Mouse (Mus musculus) midbrain, embryonic 12.5 days (tissue): ENCODE measurements at regions not wholly inside any gene's neighbourhood (a gene's known extent, or its start where the extent isn't known, plus 50 kb on each side); places are given as distances from the start of the nearest gene placed in this dataset.

Experiments used
- ATAC-seq: fragments of 200-750 bp; cut with Nextera tagmentation; 2 replicates; pipeline ENCODE4 v1.8.0; 2017; ENCODE audit warnings: low read depth, moderate TSS enrichment, moderate library complexity; ENCODE audit not compliant: low FRiP score
- H3K27ac ChIP-seq: fragments of 300-500 bp; sonication (generic); replicated peaks from 2 replicates; pipeline ENCODE4 v1.5.1; 2016; ENCODE audit warnings: mild to moderate bottlenecking
- H3K27me3 ChIP-seq: fragments of 300-500 bp; sonication (generic); 2 replicates; pipeline ENCODE4 v1.6.1; 2016; ENCODE audit warnings: mild to moderate bottlenecking
- H3K36me3 ChIP-seq: fragments of 300-500 bp; sonication (generic); 2 replicates; pipeline ENCODE4 v1.6.1; 2016
- H3K4me1 ChIP-seq: fragments of 300-500 bp; sonication (generic); 2 replicates; pipeline ENCODE4 v1.6.1; 2016
- H3K4me2 ChIP-seq: fragments of 300-500 bp; sonication (generic); replicated peaks from 2 replicates; pipeline ENCODE4 v1.6.1; 2016; ENCODE audit warnings: mild to moderate bottlenecking, moderate library complexity
- H3K4me3 ChIP-seq: fragments of 300-500 bp; sonication (generic); 2 replicates; pipeline ENCODE4 v1.5.1; 2016; ENCODE audit warnings: mild to moderate bottlenecking
- H3K9ac ChIP-seq: fragments of 300-500 bp; sonication (generic); replicated peaks from 2 replicates; pipeline ENCODE4 v1.6.1; 2016; ENCODE audit warnings: mild to moderate bottlenecking, moderate library complexity
- H3K9me3 ChIP-seq: fragments of 300-500 bp; sonication (generic); 2 replicates; pipeline ENCODE4 v1.6.1; 2016; ENCODE audit warnings: mild to moderate bottlenecking
- WGBS: fragments of 180-500 bp; shearing (Covaris S2); methylation state at CpG from one replicate; pipeline ENCODE4 v1.1.7; 2016; 5-methylcytosine and 5-hydroxymethylcytosine counted together

DNA sequence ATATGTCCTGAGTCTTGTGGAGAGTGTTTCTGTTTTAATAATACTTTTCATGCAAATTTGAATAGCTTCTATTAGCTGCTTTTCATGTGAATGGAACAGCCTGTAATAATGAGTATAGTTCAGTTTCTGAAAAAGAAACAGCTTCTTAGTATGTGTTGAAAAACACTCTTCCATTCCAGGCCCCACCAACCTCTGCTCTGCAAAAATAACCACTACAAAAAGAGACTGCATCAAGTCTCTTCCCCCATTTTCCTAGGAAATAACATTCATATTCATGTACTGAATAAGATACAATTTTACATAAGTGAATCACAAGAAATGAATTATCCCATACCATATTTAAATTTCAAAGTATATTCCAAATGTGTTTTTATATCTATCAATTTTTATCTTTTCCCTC, 234.0 kb upstream of the Smlr1 start:
- ATAC-seq, result no peak
- no peak overlapping the region for H3K9ac ChIP-seq
- H3K36me3 ChIP-seq, result no peaks in the 10 kb centered on the region
- H3K27ac ChIP-seq, result no peak overlapping the region
- H3K27me3 ChIP-seq, result no peaks in the 10 kb centered on the region
- no peak overlapping the region for H3K4me2 ChIP-seq
- no peak overlapping the region for H3K4me3 ChIP-seq
- H3K4me1 ChIP-seq, result no peaks in the 10 kb centered on the region
- H3K9me3 ChIP-seq, result no peaks in the 10 kb centered on the region

DNA sequence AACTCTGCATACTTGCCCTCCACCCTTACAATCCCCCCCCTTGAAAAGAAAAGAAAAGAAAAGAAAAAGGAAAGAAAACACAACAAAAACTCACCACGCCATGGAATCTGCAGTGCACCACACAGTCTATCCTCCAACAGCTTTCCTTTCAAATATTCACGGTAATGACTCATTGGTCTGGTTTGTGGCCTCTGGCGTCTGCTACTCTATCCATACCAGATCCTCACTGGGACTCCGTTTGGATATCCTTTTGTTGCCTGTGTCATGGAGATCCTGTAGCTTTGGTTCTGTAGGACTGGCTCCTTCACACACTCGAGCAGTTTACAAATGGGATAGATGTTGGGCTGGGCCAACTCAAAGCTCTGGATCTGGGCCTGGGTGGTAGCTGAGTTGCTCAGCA, 232.4 kb upstream of the Smlr1 start:
- Histone ChIP-seq H3K36me3 (no peaks in the 10 kb centered on the region), H3K4me3 (no peak overlapping the region), H3K27me3 (no peaks in the 10 kb centered on the region), H3K27ac (no peak overlapping the region), H3K4me1 (no peaks in the 10 kb centered on the region), H3K9me3 (no peaks in the 10 kb centered on the region), H3K4me2 (no peak overlapping the region), H3K9ac (no peak overlapping the region)
- no peak for ATAC-seq
- 80% methylated on average over 5 of the region's 5 CpGs for WGBS

DNA sequence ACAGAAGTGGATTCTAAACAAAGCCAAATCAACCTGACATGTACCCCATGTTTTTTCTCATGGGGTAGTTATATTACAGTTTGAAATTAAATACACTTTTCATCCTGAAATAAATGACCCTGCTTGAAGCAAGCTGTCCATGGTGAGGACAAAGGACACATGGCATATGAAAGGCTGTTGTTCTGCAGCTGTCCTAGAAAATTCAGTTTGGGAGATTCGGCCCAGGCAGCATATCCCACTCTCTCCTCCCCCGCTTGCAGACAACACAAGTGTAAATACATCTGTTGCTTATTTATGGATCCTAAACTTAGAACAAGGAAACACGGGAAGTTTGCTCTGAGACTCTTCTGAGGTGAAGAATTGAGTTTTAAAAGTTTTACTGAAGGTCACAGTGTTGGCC, 218.2 kb upstream of the Smlr1 start:
- H3K4me3 ChIP-seq, result no peak overlapping the region
- no peaks in the 10 kb centered on the region for H3K27me3 ChIP-seq
- no peak overlapping the region for H3K4me2 ChIP-seq
- no peak overlapping the region for H3K9ac ChIP-seq
- WGBS, result 80% methylated on average over 3 of the region's 3 CpGs
- no peaks in the 10 kb centered on the region for H3K9me3 ChIP-seq
- H3K36me3 ChIP-seq, result no peaks in the 10 kb centered on the region
- H3K27ac ChIP-seq, result no peak overlapping the region
- no peak for ATAC-seq
- no peaks in the 10 kb centered on the region for H3K4me1 ChIP-seq

DNA sequence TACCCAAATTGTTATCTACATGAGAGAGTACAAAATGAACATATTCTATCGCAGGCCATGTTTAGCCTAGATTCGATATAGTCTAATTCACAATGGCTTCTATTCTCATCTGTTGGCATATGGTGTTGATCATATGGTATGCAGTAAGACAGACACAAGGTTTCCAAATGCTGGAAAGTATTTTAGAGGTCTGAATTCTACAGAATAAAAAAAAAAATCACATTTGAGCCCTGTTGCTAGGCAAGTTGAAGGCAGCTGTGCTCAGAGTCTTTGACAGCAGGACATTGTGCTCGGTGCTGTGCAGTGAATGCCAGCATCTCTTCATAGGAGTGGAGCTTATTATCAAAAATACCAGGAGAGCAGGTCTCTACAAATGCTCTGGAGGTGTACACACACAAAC, 206.6 kb upstream of the Smlr1 start:
- H3K27me3 ChIP-seq, result no peaks in the 10 kb centered on the region
- ATAC-seq, result no peak
- H3K9me3 ChIP-seq, result no peaks in the 10 kb centered on the region
- no peak overlapping the region for H3K27ac ChIP-seq
- no peak overlapping the region for H3K4me3 ChIP-seq
- H3K9ac ChIP-seq, result no peak overlapping the region
- no peak overlapping the region for H3K4me2 ChIP-seq
- WGBS, result 72% methylated on average over 3 of the region's 3 CpGs
- peaks cover 5% of the 10 kb centered on the region for H3K4me1 ChIP-seq
- no peaks in the 10 kb centered on the region for H3K36me3 ChIP-seq

DNA sequence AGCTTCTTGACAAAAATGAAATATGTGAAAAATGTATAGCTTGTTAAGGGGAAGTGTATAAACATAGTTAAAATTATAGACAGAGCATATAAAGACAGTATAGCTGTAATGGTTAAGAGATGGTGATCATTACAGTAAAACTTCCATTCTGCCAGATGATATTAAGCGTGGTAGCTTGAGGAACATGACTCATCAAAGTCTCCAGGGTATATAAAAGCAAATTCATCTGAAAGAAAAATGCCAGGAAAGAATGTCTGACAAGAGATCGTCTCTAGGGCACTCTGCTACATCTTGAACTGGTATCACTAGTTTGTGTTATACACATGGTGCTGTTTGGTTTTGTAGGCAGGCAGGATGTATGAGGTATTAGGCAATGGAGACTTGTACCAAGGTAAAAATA, 204.9 kb upstream of the Smlr1 start:
- Histone ChIP-seq H3K4me3 (no peak overlapping the region), H3K36me3 (no peaks in the 10 kb centered on the region), H3K9ac (no peak overlapping the region), H3K27ac (no peak overlapping the region), H3K4me2 (no peak overlapping the region), H3K4me1 (peaks cover 5% of the 10 kb centered on the region), H3K9me3 (no peaks in the 10 kb centered on the region), H3K27me3 (no peaks in the 10 kb centered on the region)
- ATAC-seq, result no peak
- 86% methylated on average over 2 of the region's 2 CpGs for WGBS

DNA sequence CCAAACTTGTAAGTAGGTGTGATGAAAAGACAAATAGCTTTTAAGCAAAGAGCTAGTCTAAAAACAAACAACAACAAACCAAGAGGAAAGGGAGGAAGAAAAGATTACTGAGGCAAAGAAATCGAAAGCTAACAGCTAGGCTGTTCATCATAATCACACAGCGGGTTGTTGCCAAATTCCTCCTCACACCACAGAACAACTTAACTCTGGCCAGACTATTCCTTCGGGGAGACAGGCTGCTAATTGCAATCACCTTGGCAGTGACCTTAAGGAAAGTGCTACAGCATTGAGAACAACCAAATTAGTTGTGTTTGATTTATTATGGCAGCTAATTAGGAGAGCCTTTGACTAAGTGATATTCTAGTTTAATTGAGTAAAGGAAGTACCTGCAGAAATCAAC, 194.4 kb upstream of the Smlr1 start:
- no peaks in the 10 kb centered on the region for H3K4me1 ChIP-seq
- ATAC-seq, result no peak
- H3K36me3 ChIP-seq, result no peaks in the 10 kb centered on the region
- H3K4me2 ChIP-seq, result no peak overlapping the region
- H3K27ac ChIP-seq, result no peak overlapping the region
- WGBS, result 77% methylated on average over 3 of the region's 3 CpGs
- H3K9ac ChIP-seq, result no peak overlapping the region
- H3K4me3 ChIP-seq, result no peak overlapping the region
- no peaks in the 10 kb centered on the region for H3K9me3 ChIP-seq
- no peaks in the 10 kb centered on the region for H3K27me3 ChIP-seq

DNA sequence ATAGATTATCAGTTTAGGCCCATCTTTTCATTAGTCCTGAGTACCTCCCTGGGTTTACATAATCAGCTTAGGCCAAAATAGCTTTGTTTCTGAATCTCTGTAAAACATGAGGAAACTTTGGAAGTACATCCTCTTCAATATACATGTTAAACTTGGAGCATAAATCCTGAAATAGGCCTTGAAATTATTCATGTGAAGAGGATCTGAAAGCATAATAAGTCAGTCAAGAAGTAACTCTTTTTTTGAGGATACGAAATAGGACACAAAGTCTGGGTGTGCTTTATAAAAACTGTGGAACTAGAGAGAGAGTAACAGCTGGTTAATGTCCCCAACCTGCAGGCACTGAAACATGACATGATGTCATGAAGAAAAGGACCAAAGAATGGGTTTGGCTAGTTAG, 187.9 kb upstream of the Smlr1 start:
- Histone ChIP-seq H3K27ac (no peak overlapping the region), H3K4me3 (no peak overlapping the region), H3K4me2 (no peak overlapping the region), H3K9ac (no peak overlapping the region), H3K36me3 (no peaks in the 10 kb centered on the region), H3K27me3 (no peaks in the 10 kb centered on the region), H3K9me3 (no peaks in the 10 kb centered on the region), H3K4me1 (no peaks in the 10 kb centered on the region)
- 72% methylated on average over 1 of the region's 1 CpGs for WGBS
- no peak for ATAC-seq

DNA sequence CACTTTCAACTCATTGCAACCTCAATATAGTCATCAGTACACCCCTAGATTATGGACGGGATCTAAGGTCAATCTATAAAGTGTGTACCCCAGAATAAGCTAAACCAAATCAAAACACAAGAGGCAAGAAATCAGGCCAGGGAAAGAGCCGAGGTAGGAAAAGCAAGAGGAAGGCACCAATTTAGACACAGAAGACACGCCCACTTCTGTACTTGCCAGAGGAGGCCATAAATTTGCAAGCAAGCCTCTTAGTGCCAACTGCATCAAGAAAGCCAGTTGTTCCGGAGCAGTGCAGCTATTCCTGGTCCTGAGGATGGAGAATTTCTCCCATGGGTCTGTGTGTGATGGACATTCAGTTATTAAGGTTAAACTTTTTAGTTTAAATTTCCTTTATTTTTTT, 179.7 kb upstream of the Smlr1 start:
- Histone ChIP-seq H3K4me2 (no peak overlapping the region), H3K9me3 (no peaks in the 10 kb centered on the region), H3K9ac (no peak overlapping the region), H3K4me1 (0 out of 2 replicates have a peak, but pooled peaks cover 2% of the 10 kb centered on the region), H3K4me3 (no peak overlapping the region), H3K27me3 (no peaks in the 10 kb centered on the region), H3K36me3 (no peaks in the 10 kb centered on the region), H3K27ac (no peak overlapping the region)
- WGBS, result 78% methylated on average over 4 of the region's 4 CpGs
- no peak for ATAC-seq

DNA sequence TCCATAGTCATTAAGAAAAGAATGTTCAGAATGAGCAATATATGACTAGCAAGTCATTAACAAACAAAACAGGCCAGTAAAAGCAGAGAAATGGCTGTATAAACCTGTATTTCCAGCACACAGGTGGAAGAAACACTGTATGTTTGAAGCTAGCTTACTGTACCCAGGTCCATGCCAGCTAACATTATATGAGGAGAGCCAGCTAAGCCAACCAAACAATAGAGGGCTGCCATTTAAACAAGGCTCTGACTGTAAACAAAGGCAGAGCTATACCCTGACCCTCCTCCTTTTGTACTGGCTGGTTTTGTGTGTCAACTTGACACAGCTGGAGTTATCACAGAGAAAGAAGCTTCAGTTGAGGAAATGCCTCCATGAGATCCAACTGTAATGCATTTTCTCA, 178.6 kb upstream of the Smlr1 start:
- Histone ChIP-seq H3K9me3 (no peaks in the 10 kb centered on the region), H3K9ac (no peak overlapping the region), H3K4me2 (no peak overlapping the region), H3K27me3 (no peaks in the 10 kb centered on the region), H3K4me3 (no peak overlapping the region), H3K36me3 (no peaks in the 10 kb centered on the region), H3K4me1 (0 out of 2 replicates have a peak, but pooled peaks cover 2% of the 10 kb centered on the region), H3K27ac (no peak overlapping the region)
- ATAC-seq, result no peak

DNA sequence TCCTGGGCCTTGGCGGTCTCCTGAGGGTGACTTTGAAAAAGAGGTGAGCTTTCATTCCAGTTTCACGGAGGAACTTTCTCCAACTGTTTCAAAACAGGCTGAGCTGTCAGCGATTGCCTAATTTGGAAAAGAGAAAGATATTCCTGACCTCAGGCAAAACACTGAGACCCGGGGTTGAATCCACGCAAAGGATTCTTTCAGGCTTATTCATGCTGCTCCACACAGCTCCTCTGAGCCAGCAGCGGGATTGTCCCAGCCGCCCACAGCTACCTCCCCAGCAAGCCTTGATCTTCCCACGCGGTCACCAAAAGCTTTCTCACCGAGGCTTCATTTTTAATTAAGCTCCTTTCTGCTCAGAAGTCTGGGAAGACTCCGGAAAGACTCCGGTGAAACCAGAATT, 178.0 kb upstream of the Smlr1 start:
- H3K4me2 ChIP-seq, result no peak overlapping the region
- H3K36me3 ChIP-seq, result no peaks in the 10 kb centered on the region
- 0 out of 2 replicates have a peak, but pooled peaks cover 2% of the 10 kb centered on the region for H3K4me1 ChIP-seq
- no peak overlapping the region for H3K9ac ChIP-seq
- H3K4me3 ChIP-seq, result no peak overlapping the region
- WGBS, result 57% methylated on average over 12 of the region's 12 CpGs
- no peak for ATAC-seq
- H3K9me3 ChIP-seq, result no peaks in the 10 kb centered on the region
- H3K27me3 ChIP-seq, result no peaks in the 10 kb centered on the region
- H3K27ac ChIP-seq, result no peak overlapping the region

DNA sequence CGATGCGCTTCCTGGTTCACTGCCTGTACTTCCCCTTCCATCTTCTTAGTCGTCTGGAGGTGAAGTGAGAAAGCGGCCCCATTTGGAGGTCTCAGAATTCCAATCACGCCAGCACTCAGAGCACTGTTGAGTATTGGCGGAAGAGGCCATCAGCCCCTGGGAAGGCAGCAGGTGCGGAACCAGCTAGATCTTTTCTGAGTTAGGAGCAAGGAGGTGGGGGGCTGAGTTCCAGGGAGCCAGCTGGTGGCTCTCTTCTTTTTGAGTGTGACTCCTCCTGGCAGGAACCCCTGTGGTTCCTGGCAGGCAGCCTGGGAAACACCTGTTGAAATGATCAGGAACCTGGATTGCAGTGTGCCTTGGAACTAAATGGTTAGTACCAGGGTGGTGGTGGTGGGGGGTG, 171.9 kb upstream of the Smlr1 start:
- H3K36me3 ChIP-seq, result no peaks in the 10 kb centered on the region
- no peak for ATAC-seq
- H3K27me3 ChIP-seq, result no peaks in the 10 kb centered on the region
- no peaks in the 10 kb centered on the region for H3K4me1 ChIP-seq
- H3K4me3 ChIP-seq, result no peak overlapping the region
- H3K4me2 ChIP-seq, result no peak overlapping the region
- 64% methylated on average over 7 of the region's 7 CpGs for WGBS
- H3K9ac ChIP-seq, result no peak overlapping the region
- no peak overlapping the region for H3K27ac ChIP-seq
- H3K9me3 ChIP-seq, result no peaks in the 10 kb centered on the region

DNA sequence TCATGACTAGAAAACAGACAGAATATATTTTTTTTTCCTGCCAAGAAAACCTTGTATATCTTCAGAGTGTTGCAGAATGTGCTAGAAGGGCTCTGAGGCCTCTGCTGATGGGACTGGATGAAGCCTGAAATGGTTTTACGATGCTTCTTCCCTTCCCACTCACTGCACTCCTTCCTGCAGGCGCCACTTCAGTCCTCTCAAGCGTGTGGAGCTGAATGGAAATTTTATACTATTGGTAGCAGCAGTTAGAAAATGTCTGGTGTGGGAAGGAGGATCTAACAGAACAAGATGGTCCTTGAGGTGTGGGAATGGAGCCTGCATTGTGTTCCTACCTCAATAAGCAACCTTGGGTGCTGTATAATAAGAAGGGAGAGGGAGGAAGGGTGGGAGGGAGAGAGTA, 166.1 kb upstream of the Smlr1 start:
- Histone ChIP-seq H3K36me3 (no peaks in the 10 kb centered on the region), H3K4me3 (no peak overlapping the region), H3K9me3 (no peaks in the 10 kb centered on the region), H3K4me1 (no peaks in the 10 kb centered on the region), H3K9ac (no peak overlapping the region), H3K27me3 (no peaks in the 10 kb centered on the region), H3K4me2 (no peak overlapping the region), H3K27ac (no peak overlapping the region)
- 97% methylated on average over 3 of the region's 3 CpGs for WGBS
- ATAC-seq, result no peak

DNA sequence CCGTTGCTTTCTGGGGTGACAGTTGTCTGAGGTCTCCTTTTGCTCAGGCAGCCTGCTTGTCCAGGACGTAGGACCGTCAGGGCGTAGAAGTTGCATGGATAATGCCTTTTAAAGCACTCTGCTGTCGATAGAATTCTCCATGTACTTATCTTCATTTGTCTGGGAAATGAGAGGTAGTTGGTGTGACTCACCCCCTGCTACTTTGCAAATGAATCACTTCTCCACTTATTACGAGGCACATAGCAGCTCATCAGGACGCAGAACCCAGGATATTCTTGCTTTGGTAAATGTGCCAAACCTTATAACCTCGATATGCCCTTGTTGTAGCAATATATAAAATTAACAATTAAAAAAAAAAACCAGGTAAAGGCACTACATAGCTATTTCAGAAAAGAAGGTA, 159.7 kb upstream of the Smlr1 start:
- Histone ChIP-seq H3K4me1 (no peaks in the 10 kb centered on the region), H3K9me3 (no peaks in the 10 kb centered on the region), H3K36me3 (no peaks in the 10 kb centered on the region), H3K27ac (no peak overlapping the region), H3K4me2 (no peak overlapping the region), H3K27me3 (no peaks in the 10 kb centered on the region), H3K9ac (no peak overlapping the region), H3K4me3 (no peak overlapping the region)
- WGBS, result 85% methylated on average over 8 of the region's 8 CpGs
- ATAC-seq, result no peak
